Mouse (Mus musculus) spleen, adult 2 months (tissue): ENCODE results near the gene Adarb1.

ENCODE experiments used
- CTCF ChIP-seq: fragments of 200-500 bp; IDR thresholded peaks from 2 replicates; pipeline ENCODE4 v1.5.1; 2011; ENCODE audit warnings: mild to moderate bottlenecking, inconsistent platforms; ENCODE audit not compliant: insufficient read depth, insufficient read length, insufficient replicate concordance; ENCODE audit errors: extremely low read depth
- POLR2A ChIP-seq: fragments of 200-500 bp; IDR thresholded peaks from 2 replicates; pipeline ENCODE4 v1.6.1; 2011; ENCODE audit warnings: low read depth, low read length, inconsistent platforms

DNA sequence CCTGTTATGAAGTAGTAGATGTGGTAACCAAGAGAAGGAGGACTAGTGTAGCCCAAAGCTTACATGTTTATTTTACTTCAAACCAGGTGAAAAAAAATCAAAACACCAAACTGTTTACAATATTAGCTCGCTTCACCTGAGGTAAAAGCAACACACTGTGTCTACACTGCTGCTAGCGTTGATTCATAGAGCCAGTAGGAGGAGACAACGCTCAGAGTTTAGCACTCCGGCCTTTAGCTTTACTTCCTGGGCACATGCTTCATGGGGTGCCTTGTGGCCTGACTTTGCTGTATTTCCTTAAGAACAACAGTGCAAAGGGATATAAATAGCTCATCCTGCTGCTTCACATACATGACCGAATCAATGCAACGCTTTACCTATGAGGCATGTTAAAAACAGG lies 60.1 kb downstream of the Adarb1 start:
- TF ChIP-seq POLR2A (no peak), CTCF (no peak)
